Mouse (Mus musculus) cerebellum, adult 9-11 months (tissue): ENCODE data around the gene Nalcn.

Experiments
- DNase-seq: peaks from one replicate; pipeline ENCODE4 v3.0.0; 2022

Nalcn gene

DNA sequence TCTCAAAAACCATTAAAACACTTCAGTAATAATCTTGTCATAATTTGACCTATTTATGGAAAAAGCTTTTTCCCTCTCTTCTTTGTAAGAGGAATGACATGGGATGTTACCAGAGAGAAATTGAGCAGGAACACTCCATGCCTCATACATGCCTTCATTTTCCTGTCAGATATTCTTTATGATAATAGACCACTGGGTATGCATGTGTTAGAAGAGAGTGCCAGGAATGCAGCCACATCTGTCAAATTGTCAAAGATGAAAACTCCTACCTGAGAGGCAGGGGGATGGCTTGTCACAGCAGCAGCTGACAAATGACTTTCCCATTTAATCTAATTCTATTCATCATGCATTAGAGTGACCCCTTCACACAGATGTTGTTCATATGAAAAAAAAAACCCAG lies 131.4 kb downstream of the Nalcn start:
- DNase-seq: no peak

DNA sequence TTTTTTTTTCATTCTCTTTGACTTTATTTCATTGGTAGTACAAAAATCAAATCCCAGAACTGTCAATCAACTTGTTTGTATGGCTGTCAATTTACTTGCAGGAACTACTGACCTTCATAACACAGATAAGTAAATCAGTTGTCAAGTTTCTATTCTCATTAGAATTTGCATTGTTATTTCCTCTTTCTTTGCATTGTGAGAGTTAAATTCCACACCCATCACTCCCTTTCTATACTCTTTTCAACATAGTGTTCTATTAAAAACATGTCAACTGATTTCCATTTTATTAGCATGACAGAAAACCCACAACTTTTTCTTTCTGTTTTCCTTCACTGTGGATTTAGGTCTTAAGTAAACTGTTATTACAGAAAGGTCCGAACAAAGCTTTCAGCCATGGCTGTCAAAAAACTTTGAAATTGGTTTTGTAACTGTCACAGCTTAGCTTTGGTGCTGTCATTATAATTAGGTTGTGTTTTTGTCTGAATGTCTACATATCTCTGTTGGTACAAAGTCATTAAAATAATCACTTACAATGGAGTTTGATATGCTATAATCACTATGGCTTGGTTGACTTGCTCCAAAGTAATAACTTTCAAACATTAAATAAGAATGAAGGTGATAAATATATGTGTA lies 138.3 kb downstream of the Nalcn start:
- no peak for DNase-seq

DNA sequence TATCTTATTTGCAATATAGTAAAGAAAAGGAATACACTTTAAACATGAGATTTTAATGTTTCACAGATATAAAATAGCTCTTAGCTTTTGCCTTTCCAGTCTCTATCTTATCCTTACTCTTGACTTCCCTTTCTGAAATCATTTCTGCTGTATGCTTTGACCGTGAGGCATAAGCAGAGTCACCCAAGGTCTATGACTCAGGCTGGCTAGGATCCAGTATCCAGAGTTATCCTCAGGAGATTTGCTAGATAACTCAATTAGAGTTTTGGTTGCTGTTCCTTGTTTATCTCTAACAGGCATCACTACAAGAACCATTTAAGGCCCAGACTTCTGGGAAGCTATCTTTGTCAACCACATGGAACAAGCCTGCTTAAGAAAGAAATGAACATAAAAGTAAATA lies 164.9 kb downstream of the Nalcn start:
- DNase-seq: no peak

DNA sequence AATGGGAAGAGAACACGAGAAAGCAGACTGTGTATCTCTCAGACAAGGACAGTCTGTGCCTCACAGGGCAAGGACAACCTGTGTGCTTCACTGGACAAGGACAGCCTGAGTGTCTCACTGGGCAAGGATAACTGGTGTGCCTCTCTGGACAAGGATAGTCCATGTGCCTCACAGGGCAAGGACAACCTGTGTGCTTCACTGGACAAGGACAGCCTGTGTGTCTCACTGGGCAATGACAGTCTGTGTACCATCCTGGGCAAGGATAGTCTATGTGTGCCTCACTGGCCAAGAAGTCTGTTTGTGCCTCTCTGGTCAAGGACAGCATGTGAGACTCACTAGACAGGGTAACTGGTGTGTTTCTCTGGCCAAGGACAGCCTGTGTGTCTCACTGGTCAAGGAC lies 180.9 kb downstream of the Nalcn start:
- no peak for DNase-seq

DNA sequence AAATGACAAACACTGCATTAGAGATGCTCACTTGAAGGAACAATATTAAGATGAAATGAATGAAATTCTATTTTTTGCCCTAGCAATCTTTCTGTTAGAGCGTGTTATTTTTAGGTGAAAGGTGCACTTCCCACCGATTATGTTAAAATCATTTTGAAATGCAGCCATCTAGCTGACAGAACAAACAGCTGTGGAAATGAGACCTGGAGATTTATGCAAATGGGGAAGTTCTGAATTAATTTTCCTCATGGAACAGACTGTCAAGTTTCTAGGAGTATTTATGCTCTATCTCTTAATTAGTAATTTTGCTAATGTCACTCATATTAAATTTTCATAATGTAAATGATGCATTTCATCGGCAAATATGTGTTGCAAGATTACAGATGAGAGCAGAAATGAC lies 191.4 kb downstream of the Nalcn start:
- no peak for DNase-seq

DNA sequence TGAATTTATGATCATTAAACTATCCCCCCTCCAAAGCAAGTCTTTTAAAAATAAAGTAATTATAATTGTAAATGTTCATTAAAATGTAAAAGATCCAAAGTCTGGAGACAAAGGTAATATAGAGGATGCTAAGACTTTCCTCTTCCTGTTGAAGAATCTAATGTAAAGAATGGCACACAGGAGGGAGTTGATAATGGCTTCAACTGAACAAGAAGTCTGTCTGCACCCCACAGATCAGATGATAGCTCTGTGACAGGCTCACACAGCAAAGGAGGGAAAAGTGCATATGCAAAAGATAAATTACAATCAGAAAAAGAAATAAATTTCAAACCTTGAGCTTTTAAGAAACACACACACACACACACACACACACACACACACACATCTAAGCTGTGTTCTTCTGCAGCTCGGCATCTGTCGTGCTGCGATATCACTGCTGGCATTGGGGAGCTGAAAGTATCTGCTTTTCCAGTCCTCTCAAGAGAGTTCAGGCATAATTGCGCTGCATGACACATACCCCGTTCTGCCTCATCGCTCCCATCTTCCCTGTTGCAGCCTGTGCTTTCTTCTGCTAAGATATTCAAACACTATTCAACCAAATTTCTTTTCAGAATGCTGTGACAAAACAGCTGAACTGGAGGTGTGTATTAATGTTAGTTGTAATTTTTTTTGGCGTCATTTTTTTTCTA lies 250.6 kb downstream of the Nalcn start:
- no peak for DNase-seq

DNA sequence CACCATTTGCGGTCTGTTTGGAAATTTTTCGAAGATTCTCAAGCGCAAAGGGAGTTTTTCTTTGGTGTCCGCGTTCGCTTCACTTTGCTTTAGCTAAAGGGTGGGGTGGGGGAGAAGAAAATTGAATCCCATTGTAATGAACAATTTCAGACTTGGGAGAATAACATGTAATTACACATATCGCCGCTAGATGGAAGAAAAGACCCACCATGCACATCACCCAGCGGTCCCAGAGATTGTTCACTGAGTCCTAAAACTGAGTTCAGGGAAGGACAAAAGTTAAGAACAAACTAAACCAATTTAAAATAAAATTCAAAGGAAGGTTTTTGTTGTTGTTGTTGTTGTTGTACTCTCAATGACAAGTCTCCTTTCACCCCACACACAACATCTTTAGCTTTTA lies 255.4 kb downstream of the Nalcn start:
- DNase-seq: peak; percentile 5

DNA sequence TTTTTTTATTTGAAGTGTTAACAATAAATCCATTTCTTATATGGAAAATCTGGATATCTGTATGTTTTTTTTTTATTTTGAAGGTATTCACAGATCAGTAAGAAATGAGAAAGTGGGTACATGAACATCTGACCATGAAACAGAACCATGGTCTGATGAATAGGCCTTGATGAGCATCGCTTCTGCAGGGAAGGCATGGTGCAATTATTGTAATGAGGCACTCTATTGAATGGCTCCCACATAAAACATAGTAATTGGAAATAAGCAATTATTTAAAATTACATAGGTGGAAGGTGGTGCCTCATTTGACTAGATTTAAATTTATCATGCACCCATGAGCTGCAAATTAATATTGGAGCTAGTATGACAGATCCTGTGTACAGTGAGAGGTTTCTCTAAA lies 267.3 kb downstream of the Nalcn start:
- DNase-seq: no peak

DNA sequence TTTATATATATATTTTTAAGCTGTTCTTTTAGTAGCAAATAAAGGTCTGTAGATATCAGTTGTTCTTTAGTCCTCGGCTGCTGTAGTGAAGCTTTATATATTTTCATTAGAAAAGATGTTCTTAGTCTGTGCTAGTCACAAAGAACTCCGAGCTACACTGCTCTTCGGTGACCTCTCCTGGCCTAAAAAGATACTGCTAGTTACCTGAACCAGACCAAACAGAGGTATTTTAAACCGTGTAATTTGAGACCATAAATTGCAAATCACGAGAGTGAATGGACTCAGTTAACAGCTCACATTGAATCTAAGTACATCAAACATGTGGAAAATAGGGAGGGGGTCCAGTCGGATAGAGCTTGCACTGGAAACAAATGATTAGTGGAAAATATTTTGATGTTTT lies 274.0 kb downstream of the Nalcn start:
- peak; percentile 30 for DNase-seq

DNA sequence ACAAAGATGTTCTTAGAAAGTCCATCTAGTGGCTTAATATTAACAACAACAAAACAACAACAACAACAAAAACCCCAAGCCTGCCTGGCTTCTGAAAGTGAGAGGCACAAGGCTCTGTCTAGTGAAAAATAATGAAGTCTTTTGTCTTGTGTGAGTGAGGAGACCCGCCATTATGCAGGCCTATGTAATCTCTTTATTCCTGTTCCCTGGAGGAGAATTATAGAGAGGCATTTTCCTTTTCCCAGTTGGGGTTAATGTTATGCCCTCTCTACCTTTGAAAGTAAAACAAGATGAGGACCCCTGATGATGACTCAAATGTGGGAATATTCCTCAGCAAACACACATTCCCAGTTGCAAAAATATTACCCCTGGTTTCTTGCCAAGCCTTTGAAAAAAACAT lies 295.1 kb downstream of the Nalcn start:
- no peak for DNase-seq

DNA sequence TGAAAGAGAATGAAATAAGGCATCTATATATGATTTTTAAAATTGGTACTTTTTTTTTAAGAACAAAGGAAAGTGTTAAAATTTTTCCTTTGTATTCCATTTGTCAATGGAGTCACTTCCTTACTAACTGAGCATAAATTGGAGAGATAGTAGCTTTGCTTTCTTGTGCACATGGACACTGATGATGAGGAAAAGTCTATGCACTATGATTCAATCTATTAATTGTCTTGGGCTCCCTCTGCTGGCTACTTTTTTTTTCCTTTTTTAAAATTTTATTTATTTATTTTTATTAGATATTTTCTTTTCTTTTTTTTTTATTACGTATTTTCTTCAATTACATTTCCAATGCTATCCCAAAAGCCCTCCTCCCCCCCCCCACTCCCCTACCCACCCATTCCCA lies 312.6 kb downstream of the Nalcn start:
- DNase-seq: no peak

DNA sequence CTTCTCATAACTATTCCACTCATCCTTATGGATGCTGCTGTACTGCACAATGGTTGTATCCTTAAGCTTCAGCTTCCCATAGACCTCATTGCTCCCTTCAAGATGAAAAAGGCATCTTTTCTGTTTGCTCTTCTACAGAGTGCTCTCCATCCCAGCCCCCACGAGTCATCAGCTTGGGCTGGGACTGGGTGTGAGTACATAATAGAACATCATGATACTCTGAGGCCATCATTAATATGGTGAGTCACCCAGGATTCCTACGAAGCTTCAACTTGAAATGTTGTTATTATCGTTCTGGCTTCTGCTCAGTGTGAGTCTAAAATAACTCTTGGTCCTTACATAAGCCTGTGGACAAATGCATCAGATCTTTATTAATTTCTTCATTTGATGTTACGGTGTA lies 314.6 kb downstream of the Nalcn start:
- no peak for DNase-seq

DNA sequence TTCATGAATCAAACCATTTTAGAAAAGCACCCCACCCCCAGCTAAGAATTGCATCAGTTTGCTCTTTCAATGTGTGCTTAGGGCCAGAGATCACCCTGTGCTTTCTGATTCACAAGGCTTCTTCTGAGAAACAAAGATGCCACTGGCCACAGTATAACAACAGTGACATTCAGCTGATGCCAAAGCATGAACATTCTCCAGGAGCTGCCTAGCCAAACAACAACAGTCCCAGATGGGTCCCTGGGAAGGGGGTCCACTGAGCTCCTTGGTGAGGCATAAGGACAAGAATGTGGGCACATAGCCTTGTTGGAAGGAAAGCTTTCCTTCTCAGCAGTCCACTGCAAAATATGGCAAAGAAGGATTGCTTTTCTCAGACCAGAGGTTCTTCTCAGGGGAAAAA lies 330.9 kb downstream of the Nalcn start:
- DNase-seq: peak; percentile 62

DNA sequence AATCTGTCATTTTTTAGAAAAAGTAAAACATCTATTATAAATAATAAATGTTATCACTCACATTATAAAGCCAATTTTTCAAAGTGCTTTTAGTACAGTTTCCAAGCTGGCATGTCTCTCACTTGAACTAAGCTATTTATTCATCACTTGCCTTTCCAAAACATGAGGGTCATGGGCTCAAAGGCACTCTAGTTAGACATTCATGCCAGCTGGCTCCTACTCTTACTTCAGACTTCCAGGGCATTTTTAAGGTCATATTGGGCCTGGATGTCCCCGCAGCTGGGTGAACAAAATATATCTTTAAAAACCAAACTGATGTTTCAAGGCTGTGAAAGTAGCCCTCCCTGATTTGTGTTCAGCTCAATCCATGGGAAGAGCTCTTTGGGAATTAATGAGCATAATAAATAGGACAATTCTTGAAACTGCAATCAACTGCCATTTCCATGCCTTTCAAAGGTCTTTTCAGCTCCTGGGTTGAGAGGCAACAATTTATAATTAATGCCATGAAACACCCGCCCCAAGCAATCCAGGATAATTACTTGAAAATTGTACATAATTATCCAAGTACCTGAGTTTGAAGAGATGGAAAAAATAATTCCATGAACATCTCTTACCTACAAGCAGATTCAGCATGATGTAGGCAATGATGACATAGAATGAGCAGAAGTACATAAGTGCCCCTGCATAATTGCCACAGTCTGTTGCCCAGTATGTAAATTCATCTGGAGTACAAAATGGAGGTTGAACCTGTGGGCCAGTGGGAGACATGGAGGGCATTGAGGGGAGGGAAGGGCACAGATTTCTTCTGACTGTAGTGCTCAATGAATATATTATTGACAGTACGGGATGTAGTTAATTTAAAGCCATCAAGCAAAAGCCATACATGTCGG lies 335.6 kb downstream of the Nalcn start:
- no peak for DNase-seq

DNA sequence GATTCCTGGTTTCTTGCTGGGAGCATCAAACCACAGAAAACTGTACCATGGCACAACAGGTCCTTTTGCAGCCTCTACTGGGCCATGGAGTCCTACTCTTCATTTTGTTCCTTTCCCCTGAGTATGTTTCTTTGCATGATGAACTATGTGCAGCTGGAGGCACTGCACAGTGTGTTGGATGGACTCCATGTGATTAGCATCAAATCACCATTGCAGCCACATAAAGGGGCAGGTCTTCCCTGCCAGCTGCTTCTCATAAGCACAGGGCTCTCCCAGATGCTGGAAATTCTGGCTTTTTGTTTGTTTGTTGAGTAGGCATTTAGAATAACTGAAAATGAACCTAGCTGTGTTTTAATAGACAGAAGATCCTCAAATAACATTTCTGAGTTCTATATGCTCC lies 344.8 kb downstream of the Nalcn start:
- DNase-seq: no peak

DNA sequence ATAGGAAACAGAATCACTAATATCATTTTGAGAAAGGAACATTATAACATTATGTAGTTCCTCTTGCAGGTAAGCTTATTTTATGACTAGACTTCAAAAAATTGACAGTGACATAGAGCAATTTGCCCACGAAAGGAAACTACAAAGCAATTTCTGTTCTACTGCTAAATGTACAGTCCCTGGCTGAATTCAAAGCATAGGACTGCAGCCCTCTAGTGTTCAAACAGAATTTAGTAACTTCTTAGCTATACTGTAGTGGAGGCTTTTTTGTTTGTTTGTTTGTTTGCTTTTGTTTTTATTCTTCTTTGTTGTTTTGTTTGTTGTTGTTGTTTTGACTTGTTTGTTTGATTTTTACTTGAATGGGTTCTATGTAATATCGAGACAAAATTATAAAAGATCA lies 354.8 kb downstream of the Nalcn start:
- no peak for DNase-seq

DNA sequence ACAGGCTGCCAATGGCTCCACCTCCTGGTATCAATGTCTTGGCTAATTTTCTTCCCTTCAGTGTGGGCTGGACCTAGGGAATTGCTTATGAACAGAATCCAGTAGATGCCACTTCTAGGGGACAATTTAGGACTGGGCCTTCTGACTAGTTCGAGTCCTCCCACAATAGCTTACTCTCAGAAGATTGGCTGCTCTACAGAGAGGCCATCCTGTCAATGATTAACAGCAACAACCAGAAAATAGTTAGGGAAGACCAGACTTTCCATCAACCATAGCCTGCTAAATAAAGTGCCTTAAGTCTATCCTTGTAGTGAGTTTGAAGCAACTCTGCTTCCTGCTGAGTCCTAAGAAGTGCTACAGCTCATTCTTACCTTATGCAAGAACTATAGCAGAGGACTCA lies 386.2 kb downstream of the Nalcn start:
- no peak for DNase-seq

DNA sequence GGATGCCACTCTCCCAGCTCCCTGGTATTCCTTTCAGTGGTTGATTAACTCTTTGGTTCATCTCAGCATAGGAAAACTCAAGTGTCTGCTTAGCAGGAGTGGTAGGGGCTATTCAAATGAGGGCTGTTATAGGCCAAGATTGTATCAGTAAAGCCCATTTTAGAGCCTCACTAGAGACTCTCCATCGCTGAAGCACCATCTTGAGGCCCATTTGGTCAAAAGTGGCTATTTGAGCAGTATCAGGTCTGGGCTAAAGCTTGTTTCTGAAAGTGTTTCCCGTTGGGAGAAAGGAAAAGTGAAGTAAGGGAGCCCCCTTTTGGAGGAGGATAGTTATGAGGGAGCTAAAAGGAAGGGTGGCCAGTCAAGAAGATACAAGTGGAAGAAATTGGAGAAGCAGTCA lies 387.0 kb downstream of the Nalcn start:
- peak; percentile 54 for DNase-seq

DNA sequence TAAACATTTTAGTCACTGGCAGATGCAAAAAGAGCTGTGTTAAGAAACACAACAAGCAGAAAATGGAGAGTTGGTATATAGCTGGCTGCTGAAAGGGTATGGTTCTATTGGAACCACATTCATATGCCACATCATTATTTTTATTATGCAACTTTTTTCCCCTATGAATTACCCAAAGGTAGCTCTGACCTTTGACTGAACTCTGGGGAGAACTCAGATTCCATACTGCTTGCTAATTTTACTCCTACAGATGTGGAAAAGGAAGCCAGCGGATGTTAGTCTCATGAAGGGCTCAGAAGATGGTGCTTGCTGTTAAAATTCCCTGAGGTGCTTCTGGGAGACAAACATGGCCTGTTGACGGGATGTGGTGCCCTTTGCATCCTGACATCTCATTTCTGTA lies 389.9 kb downstream of the Nalcn start:
- no peak for DNase-seq

DNA sequence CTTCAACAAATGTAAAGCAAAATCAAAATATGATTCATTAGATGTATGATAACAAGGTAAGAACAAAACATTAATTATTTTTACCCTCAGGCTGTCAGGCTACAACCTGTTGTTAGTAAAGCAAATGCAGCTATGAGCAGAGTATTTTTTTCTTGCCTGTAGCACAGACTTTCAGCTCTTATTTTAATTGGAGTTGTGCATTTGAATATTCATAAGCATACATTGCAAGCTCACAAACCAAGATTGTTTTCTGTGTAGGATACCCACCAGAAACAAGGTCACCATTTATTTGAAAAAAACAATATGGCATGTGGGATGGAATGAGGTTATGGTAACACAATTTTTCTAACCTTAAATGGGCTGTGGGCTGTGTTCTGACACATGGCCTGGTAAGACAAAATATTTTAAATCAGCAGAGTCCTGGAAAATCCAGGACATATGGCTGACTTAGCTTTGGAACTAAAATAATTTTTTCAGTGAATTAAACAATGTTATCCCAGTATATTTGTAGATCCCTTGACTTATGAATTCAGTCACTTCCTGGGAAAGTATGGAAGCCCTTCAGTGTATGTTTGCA lies 394.2 kb downstream of the Nalcn start:
- no peak for DNase-seq
